Mouse (Mus musculus) ES-E14 (cell line): Measurements from ENCODE around the gene Ttll5.

Experiments used
- HCFC1 ChIP-seq: IDR thresholded peaks from 2 replicates; pipeline ENCODE4 v1.6.1; 2012; ENCODE audit warnings: low read length, inconsistent platforms, borderline replicate concordance; ENCODE audit not compliant: insufficient read depth
- MAFK ChIP-seq: IDR thresholded peaks from 2 replicates; pipeline ENCODE4 v1.6.1; 2014; ENCODE audit warnings: mild to moderate bottlenecking, low read depth, low read length, inconsistent platforms; ENCODE audit not compliant: insufficient read depth
- ZC3H11A ChIP-seq: IDR thresholded peaks from 2 replicates; pipeline ENCODE4 v1.6.1; 2012; ENCODE audit warnings: low read depth, mild to moderate bottlenecking, inconsistent platforms, low read length, borderline replicate concordance
- ZNF384 ChIP-seq: IDR thresholded peaks from 2 replicates; pipeline ENCODE4 v1.6.1; 2012; ENCODE audit warnings: low read depth, low read length, inconsistent platforms

DNA sequence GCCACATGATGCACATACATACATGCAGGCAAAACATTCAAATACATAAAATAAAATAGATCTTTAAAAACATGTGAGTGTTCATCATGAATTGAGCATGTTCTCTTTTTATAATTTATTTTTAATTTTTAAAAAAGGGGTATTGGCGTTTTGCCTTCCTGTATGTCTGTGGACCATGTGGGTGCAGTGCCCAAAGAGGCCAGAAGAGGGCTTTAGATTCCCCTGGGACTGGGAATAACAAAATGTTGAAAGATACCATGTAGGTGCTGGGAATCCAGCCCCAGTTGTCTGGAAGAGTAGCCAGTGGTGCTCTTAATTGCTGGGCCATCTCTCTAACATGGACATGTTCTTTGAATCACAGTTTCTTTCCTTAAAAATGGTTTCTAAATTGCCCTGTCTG is 127.4 kb downstream of the Ttll5 start:
- TF ChIP-seq ZC3H11A, result no peak; the same call in 1 of the 2 replicates
- no peak for TF ChIP-seq HCFC1
- TF ChIP-seq ZNF384, result no peak
- TF ChIP-seq MAFK, result no peak
